Mouse (Mus musculus) right cerebral cortex, postnatal 36 days (tissue): ENCODE results near the gene Mynn.

Experiments used
- DNase-seq, 2 experiments: peaks; one replicate each; pipeline ENCODE4 v3.0.0; 2022; ENCODE audit warnings: low spot score in 2 of 2, mixed read lengths in 1 of 2

Mynn gene

GRCm38 (mm10) chr3:30644207-30644606, 42.3 kb downstream of the Mynn start, which contains the start of gene Lrriq4:
TSS of gene Lrriq4 (plus strand) at chr3:30644507.
- no peak for DNase-seq

GRCm38 (mm10) chr3:30646761-30647160, 44.9 kb downstream of the Mynn start:
- DNase-seq, result no peak

- DNase-seq, result no peak
Observed at GRCm38 (mm10) chr3:30647440-30648090, 45.7 kb downstream of the Mynn start, which contains the start of gene Lrrc34. TSS of gene Lrrc34 (minus strand) at chr3:30647869.

- no peak for DNase-seq
Observed at GRCm38 (mm10) chr3:30648466-30648865, 46.6 kb downstream of the Mynn start.

DNA sequence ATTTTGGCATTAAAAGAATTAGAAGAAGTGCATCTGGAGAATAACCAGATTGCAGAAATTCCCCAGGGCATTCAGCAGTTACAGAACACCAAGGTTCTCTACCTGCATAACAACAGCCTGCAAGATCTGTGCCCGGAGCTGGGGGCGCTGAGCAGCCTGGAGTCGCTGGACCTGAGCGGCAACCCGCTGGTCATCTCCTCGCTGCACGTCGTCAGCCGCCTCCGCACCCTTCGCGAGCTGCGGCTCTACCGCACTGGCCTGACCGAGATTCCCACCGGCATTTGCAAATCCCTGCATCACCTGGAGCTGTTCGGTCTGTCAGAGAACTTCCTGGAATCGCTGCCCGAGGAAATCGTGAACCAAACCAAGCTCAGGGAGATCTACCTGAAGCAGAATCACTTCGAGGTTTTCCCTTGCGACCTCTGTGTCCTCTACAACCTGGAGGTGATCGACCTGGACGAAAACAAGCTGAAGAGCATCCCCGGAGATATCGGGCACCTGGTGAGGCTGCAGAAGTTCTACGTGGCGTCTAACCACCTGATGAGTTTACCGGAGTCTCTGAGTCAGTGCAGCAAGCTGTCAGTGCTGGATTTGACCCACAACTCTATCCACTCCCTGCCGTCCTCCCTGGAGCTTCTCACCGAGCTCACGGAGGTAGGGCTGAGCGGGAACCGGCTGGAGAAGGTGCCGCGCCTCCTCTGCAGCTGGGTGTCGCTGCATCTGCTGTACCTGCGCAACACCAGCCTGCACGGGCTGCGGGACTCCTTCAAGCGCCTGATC, 48.4 kb downstream of the Mynn start:
- DNase-seq, result no peak

DNA sequence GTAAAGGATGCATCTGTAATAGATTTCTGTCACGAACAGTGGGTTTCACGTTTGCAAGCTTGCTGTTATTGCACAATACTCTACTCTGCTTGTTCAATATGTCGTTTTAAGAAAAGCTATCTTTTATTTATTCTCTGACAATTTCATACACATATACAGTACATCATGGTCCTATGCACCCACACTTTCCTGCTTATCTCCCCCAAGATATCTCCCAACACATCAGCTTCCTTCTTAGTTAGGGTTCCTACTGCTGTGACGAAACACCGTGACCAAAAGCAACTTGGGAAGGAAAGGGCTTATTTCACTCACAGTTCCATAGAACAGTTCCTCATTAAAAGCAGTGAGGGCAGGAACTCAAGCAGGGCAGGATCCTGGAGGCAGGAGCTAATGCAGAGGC, 54.1 kb downstream of the Mynn start:
- no peak for DNase-seq

DNA sequence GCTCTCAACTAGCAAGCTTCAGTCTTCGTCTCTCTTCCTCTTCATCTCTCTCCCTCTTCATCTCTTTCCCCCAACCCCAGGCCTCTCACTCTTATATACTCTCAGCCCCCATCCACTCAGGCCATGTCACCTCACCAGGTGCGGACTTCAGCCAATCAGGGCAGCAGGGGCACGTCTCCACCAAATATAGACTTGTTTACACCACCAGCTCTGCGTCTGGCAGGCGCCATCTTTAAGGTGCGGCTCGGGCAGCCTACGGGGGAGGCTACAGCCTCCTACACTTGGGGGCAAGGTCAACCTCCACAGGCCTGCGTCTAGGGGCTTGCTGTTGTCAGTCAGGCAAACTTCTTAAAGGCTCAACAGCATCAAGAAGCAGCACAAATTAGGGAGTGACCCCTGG, 56.6 kb downstream of the Mynn start:
- DNase-seq, result no peak
